Mouse (Mus musculus) kidney, embryonic 15.5 days (tissue): ENCODE results near the gene Fuom. TPM values are rescaled to one million over a fixed set of nuclear protein-coding genes. Genes with fewer than 3 reads are reported as not detected.
A peak's percentile ranks its signal among the peaks of the same experiment; 100 is the strongest.
"Not testable (repeated sequence)": the region's sequence is repeated elsewhere in the genome, so short reads cannot be mapped to it uniquely, and the experiment has no call there.

ENCODE experiments used
- ATAC-seq: fragments of 200-750 bp; cut with Nextera tagmentation; replicated peaks from 2 replicates; pipeline ENCODE4 v1.8.0; 2017; ENCODE audit warnings: moderate TSS enrichment; ENCODE audit not compliant: low FRiP score
- H3K27ac ChIP-seq: fragments of 300-500 bp; sonication (generic); 2 replicates; pipeline ENCODE4 v1.5.1; 2015; ENCODE audit warnings: mild to moderate bottlenecking, inconsistent platforms
- H3K27me3 ChIP-seq: fragments of 300-500 bp; sonication (generic); 2 replicates; pipeline ENCODE4 v1.6.1; 2015; ENCODE audit warnings: inconsistent platforms
- H3K36me3 ChIP-seq: fragments of 300-500 bp; sonication (generic); 2 replicates; pipeline ENCODE4 v1.6.1; 2015; ENCODE audit warnings: inconsistent platforms
- H3K4me1 ChIP-seq: fragments of 300-500 bp; sonication (generic); 2 replicates; pipeline ENCODE4 v1.6.1; 2015; ENCODE audit warnings: inconsistent platforms
- H3K4me2 ChIP-seq: fragments of 300-500 bp; sonication (generic); 2 replicates; pipeline ENCODE4 v1.6.1; 2015; ENCODE audit warnings: moderate library complexity, mild to moderate bottlenecking, inconsistent platforms
- H3K4me3 ChIP-seq: fragments of 300-500 bp; sonication (generic); replicated peaks from 2 replicates; pipeline ENCODE4 v1.5.1; 2015; ENCODE audit warnings: mild to moderate bottlenecking, inconsistent platforms
- H3K9ac ChIP-seq: fragments of 300-500 bp; sonication (generic); 2 replicates; pipeline ENCODE4 v1.6.1; 2015; ENCODE audit warnings: mild to moderate bottlenecking, inconsistent platforms
- H3K9me3 ChIP-seq: fragments of 300-500 bp; sonication (generic); replicated peaks from 2 replicates; pipeline ENCODE4 v1.6.1; 2016; ENCODE audit warnings: inconsistent platforms
- WGBS: fragments of 180-500 bp; shearing (Covaris S2); methylation state at CpG from one replicate; pipeline ENCODE4 v1.1.7; 2015; ENCODE audit warnings: mixed read lengths; 5-methylcytosine and 5-hydroxymethylcytosine counted together
- polyA plus RNA-seq: library from polyadenylated mRNA; unstranded; fragments of >200 nt; fragmentation: Nextera tagmentation; extraction: Ambion mirVana; gene quantifications from 2 replicates; pipeline ENCODE4 v1.2.1, GENCODE M21; 2015

Fuom gene
- 34.7 and 35.8 TPM in 2 replicates for polyA plus RNA-seq

GRCm38 (mm10) chr7:140101993-140102860 lies at the start of gene Fuom:
TSS of gene Fuom (minus strand) at chr7:140102441.
- H3K9me3 ChIP-seq, result no peaks in the 10 kb centered on the region
- H3K4me1 ChIP-seq, result peaks cover 15% of the 10 kb centered on the region
- peak within 1 kb of the TSS; percentile 82 for H3K4me2 ChIP-seq
- peak; percentile 94 for ATAC-seq
- no peaks in the 10 kb centered on the region for H3K27me3 ChIP-seq
- peak within 1 kb of the TSS; percentile 53 for H3K9ac ChIP-seq
- peak within 1 kb of the TSS; percentile 76 for H3K27ac ChIP-seq
- peaks cover 20% of the 10 kb centered on the region for H3K36me3 ChIP-seq
- peak within 1 kb of the TSS; percentile 51 for H3K4me3 ChIP-seq
- 1% methylated on average over 30 of the region's 30 CpGs for WGBS

GRCm38 (mm10) chr7:140144550-140144949 lies 42.3 kb upstream of the Fuom start:
- ATAC-seq, result no peak
- WGBS, result 85% methylated on average over 4 of the region's 4 CpGs
- H3K4me3 ChIP-seq, result no peak overlapping the region
- no peaks in the 10 kb centered on the region for H3K27me3 ChIP-seq
- H3K4me1 ChIP-seq, result no peaks in the 10 kb centered on the region
- H3K27ac ChIP-seq, result no peak overlapping the region
- no peak overlapping the region for H3K9ac ChIP-seq
- peaks cover 19% of the 10 kb centered on the region; the same call in 1 of the 2 replicates for H3K36me3 ChIP-seq
- H3K9me3 ChIP-seq, result no peaks in the 10 kb centered on the region
- H3K4me2 ChIP-seq, result no peak overlapping the region

DNA sequence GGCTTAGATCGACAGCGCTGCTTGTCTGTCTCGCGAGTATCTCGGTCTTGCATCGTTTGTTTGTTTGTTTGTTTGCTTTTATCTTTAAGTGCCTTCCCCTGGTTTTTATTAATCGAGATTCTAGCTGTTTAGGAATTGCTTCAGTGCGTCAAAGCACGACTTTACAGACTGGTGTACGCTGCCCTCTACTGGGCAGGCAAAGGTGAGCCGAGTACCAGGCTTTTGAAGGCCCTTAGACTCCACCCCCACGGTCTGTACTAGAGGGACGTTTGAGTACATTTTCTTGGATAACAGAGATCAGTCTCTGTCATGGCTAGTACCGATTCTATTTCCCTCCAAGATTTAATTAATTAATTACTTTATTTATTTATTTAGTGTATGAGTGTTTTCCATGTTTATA lies 39.1 kb upstream of the Fuom start:
- no peak overlapping the region for H3K4me2 ChIP-seq
- peaks cover 10% of the 10 kb centered on the region for H3K4me1 ChIP-seq
- no peaks in the 10 kb centered on the region for H3K36me3 ChIP-seq
- no peak overlapping the region for H3K9ac ChIP-seq
- WGBS, result 5% methylated on average over 14 of the region's 14 CpGs
- H3K4me3 ChIP-seq, result no peak overlapping the region
- no peak for ATAC-seq
- no peaks in the 10 kb centered on the region for H3K9me3 ChIP-seq
- H3K27ac ChIP-seq, result no peak overlapping the region
- H3K27me3 ChIP-seq, result no peaks in the 10 kb centered on the region

GRCm38 (mm10) chr7:140138021-140138310 lies 35.7 kb upstream of the Fuom start:
- H3K27ac ChIP-seq, result peak overlapping the region; percentile 89
- WGBS, result 1% methylated on average over 8 of the region's 8 CpGs
- peaks cover 13% of the 10 kb centered on the region for H3K36me3 ChIP-seq
- H3K9ac ChIP-seq, result peak overlapping the region; percentile 93
- no peaks in the 10 kb centered on the region for H3K9me3 ChIP-seq
- ATAC-seq, result no peak; the same call in 1 of the 2 replicates
- no peaks in the 10 kb centered on the region for H3K27me3 ChIP-seq
- H3K4me1 ChIP-seq, result peaks cover 10% of the 10 kb centered on the region
- H3K4me2 ChIP-seq, result peak overlapping the region; percentile 90
- H3K4me3 ChIP-seq, result peak overlapping the region; percentile 84

GRCm38 (mm10) chr7:140137135-140138020 lies 35.1 kb upstream of the Fuom start, which contains the start of gene Mtg1:
TSS of gene Mtg1 (plus strand) at chr7:140137564.
- peaks cover 10% of the 10 kb centered on the region for H3K4me1 ChIP-seq
- H3K9ac ChIP-seq, result peak within 1 kb of the TSS; percentile 93
- H3K4me2 ChIP-seq, result peak within 1 kb of the TSS; percentile 90
- H3K27me3 ChIP-seq, result no peaks in the 10 kb centered on the region
- peak within 1 kb of the TSS; percentile 84 for H3K4me3 ChIP-seq
- 2% methylated on average over 39 of the region's 39 CpGs for WGBS
- peaks cover 14% of the 10 kb centered on the region for H3K36me3 ChIP-seq
- peak; percentile 99 for ATAC-seq
- peak within 1 kb of the TSS; percentile 89 for H3K27ac ChIP-seq
- no peaks in the 10 kb centered on the region for H3K9me3 ChIP-seq

DNA sequence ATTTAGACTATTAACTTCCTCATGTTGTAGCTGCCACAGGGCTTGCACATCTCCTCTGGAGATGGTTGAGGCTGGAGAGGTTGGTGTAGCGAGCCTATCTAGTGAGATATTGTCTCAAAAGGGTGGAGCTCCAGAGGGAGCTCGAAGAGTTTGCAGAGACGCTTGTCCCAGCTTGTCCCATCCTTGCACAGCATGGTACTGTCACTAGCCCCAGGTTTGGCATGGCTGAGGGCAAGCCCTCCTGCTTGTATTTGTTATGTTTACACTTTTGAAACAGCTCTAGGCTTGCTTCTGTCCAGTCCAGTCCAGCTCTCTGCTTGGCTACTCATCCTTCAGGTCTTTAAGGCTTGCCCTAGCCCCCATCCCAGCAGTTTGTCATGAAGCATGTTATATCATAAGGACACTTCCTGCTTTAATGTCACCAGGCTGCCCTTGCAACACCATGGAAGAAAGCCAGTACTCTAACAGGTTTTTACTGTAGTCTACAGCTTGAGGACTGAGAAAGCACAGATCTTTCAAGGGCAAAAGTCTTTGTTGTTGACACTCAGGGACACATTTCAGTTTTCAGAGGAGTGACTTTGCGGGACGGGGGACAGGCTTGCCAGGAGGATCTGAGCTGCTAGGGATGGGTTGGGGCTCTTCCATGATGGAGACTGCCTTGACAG lies 33.0 kb upstream of the Fuom start:
- ATAC-seq, result no peak
- peaks cover 10% of the 10 kb centered on the region for H3K4me1 ChIP-seq
- H3K27ac ChIP-seq, result no peak overlapping the region
- no peak overlapping the region for H3K4me3 ChIP-seq
- 94% methylated on average over 5 of the region's 5 CpGs for WGBS
- peaks cover 34% of the 10 kb centered on the region for H3K36me3 ChIP-seq
- H3K9me3 ChIP-seq, result no peaks in the 10 kb centered on the region
- H3K9ac ChIP-seq, result no peak overlapping the region
- H3K27me3 ChIP-seq, result no peaks in the 10 kb centered on the region
- H3K4me2 ChIP-seq, result no peak overlapping the region

DNA sequence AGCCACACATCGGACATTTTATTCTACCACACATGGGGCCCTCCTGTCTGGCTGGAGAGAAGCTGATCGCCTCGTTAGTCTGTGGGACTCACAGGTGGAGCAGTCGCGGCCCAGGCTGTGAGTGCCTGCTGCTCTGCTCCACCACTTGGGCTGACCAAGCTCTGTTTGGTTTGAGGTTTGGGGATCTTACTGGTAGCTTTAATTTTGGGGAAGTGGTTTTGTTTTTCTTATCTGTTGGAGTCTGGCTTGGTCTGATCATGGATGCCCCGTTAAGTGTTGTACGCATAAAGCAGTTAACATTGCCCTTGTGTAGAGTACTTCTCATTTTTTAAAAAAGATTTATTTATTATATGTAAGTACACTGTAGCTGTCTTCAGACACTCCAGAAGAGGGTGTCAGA lies 31.8 kb upstream of the Fuom start:
- ATAC-seq, H3K9ac ChIP-seq, H3K4me1 ChIP-seq, H3K4me3 ChIP-seq, H3K4me2 ChIP-seq, H3K27ac ChIP-seq, H3K27me3 ChIP-seq, H3K9me3 ChIP-seq: not testable (repeated sequence)
- H3K36me3 ChIP-seq, result peaks cover 45% of the 10 kb centered on the region
- 94% methylated on average over 7 of the region's 7 CpGs for WGBS

- not testable (repeated sequence) for H3K4me2 ChIP-seq, H3K4me3 ChIP-seq, H3K4me1 ChIP-seq, H3K27me3 ChIP-seq, H3K9ac ChIP-seq, H3K9me3 ChIP-seq, H3K27ac ChIP-seq, ATAC-seq
- 92% methylated on average over 7 of the region's 7 CpGs for whole genome bisulfite sequencing
- peaks cover 45% of the 10 kb centered on the region for H3K36me3 ChIP-seq
These were observed 29.9 kb upstream of the Fuom start for GRCm38 (mm10) chr7:140132184-140132583.

- no peak for ATAC-seq
- WGBS, result 87% methylated on average over 2 of the region's 2 CpGs
These were observed 25.7 kb upstream of the Fuom start for GRCm38 (mm10) chr7:140127911-140128310.

GRCm38 (mm10) chr7:140126934-140127333 lies 24.7 kb upstream of the Fuom start:
- 79% methylated on average over 3 of the region's 3 CpGs for WGBS
- peak overlapping the region; percentile 7; the same call in 1 of the 2 replicates for H3K4me2 ChIP-seq
- no peaks in the 10 kb centered on the region for H3K9me3 ChIP-seq
- no peak for ATAC-seq
- peaks cover 16% of the 10 kb centered on the region for H3K4me1 ChIP-seq
- no peak overlapping the region for H3K27ac ChIP-seq
- H3K9ac ChIP-seq, result peak overlapping the region; percentile 21; the same call in 1 of the 2 replicates
- H3K27me3 ChIP-seq, result no peaks in the 10 kb centered on the region
- peaks cover 27% of the 10 kb centered on the region for H3K36me3 ChIP-seq
- no peak overlapping the region for H3K4me3 ChIP-seq

More at GRCm38 (mm10) chr7:140127911-140128310, 25.7 kb upstream of the Fuom start:
- Histone ChIP-seq H3K4me3 (no peak overlapping the region), H3K4me2 (no peak overlapping the region), H3K36me3 (peaks cover 32% of the 10 kb centered on the region), H3K4me1 (peaks cover 16% of the 10 kb centered on the region), H3K9me3 (no peaks in the 10 kb centered on the region), H3K27me3 (no peaks in the 10 kb centered on the region), H3K27ac (no peak overlapping the region), H3K9ac (no peak overlapping the region)

DNA sequence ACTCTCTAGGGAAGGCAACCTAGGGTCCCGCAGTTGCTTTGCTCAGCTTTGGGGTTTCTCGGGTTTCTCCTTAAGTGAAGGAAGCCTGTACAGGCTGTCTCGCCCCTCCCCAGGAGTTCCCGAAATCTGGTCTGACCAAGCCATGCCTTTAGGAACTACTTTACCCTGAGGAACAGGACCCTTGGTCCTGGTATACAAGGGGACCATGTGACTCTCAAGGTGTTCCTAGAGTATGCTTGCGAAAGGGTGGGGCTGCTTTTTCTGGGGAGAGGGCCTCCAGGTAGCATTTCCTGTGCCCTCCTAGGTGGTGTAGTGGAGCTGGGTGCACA lies 23.7 kb upstream of the Fuom start:
- Histone ChIP-seq H3K27ac (peak overlapping the region; percentile 72), H3K9me3 (no peaks in the 10 kb centered on the region), H3K4me3 (peak overlapping the region; percentile 80), H3K27me3 (no peaks in the 10 kb centered on the region), H3K4me2 (peak overlapping the region; percentile 74), H3K36me3 (peaks cover 19% of the 10 kb centered on the region), H3K9ac (peak overlapping the region; percentile 87), H3K4me1 (peaks cover 16% of the 10 kb centered on the region)
- no peak; the same call in none of the 2 replicates for ATAC-seq
- 6% methylated on average over 5 of the region's 5 CpGs for WGBS
